Mouse (Mus musculus) heart, embryonic 16.5 days (tissue): ENCODE data around the gene Map2k1. TPM values are rescaled to one million over a fixed set of nuclear protein-coding genes. Genes with fewer than 3 reads are reported as not detected.
"Not testable (repeated sequence)": the region's sequence is repeated elsewhere in the genome, so short reads cannot be mapped to it uniquely, and the experiment has no call there.

Source experiments
- ATAC-seq: fragments of 200-750 bp; cut with Nextera tagmentation; replicated peaks from 2 replicates; pipeline ENCODE4 v1.8.0; 2017; ENCODE audit warnings: moderate number of reproducible peaks; ENCODE audit not compliant: insufficient read depth, low FRiP score; ENCODE audit errors: extremely low read depth
- H3K27ac ChIP-seq: fragments of 300-500 bp; sonication (generic); 2 replicates; pipeline ENCODE4 v1.5.1; 2014; ENCODE audit warnings: mild to moderate bottlenecking, low read length, control low read depth, moderate library complexity
- H3K27me3 ChIP-seq: fragments of 300-500 bp; sonication (generic); 2 replicates; pipeline ENCODE4 v1.6.1; 2014; ENCODE audit warnings: low read length, mixed read lengths; ENCODE audit not compliant: control insufficient read depth, insufficient read depth
- H3K36me3 ChIP-seq: fragments of 300-500 bp; sonication (generic); 2 replicates; pipeline ENCODE4 v1.6.1; 2014; ENCODE audit not compliant: control insufficient read depth, insufficient read depth
- H3K4me1 ChIP-seq: fragments of 300-500 bp; sonication (generic); 2 replicates; pipeline ENCODE4 v1.6.1; 2014; ENCODE audit warnings: low read length, mixed read lengths; ENCODE audit not compliant: control insufficient read depth, insufficient read depth
- H3K4me2 ChIP-seq: fragments of 300-500 bp; sonication (generic); 2 replicates; pipeline ENCODE4 v1.6.1; 2014; ENCODE audit warnings: low read depth, mild to moderate bottlenecking, control low read depth, low read length
- H3K4me3 ChIP-seq: fragments of 300-500 bp; sonication (generic); 2 replicates; pipeline ENCODE4 v1.5.1; 2014; ENCODE audit warnings: mild to moderate bottlenecking, control low read depth, low read length
- H3K9ac ChIP-seq: fragments of 300-500 bp; sonication (generic); 2 replicates; pipeline ENCODE4 v1.6.1; 2014; ENCODE audit warnings: low read length, control low read depth
- H3K9me3 ChIP-seq: fragments of 300-500 bp; sonication (generic); replicated peaks from 2 replicates; pipeline ENCODE4 v1.6.1; 2016; ENCODE audit warnings: low read length; ENCODE audit not compliant: control insufficient read depth
- WGBS: fragments of 180-500 bp; shearing (Covaris S2); extraction: QIAGEN DNeasy Blood & Tissue Kit; methylation state at CpG from one replicate; pipeline ENCODE4 v1.1.7; 2014; 5-methylcytosine and 5-hydroxymethylcytosine counted together
- polyA plus RNA-seq: library from polyadenylated mRNA; unstranded; fragments of >200 nt; fragmentation: Nextera tagmentation; extraction: Ambion mirVana; gene quantifications from 2 replicates; pipeline ENCODE4 v1.2.1, GENCODE M21; 2015

The Map2k1 gene
- polyA plus RNA-seq, 1 experiment from 2014 or later, result 98.1 TPM

- H3K4me1 ChIP-seq, result no peaks in the 10 kb centered on the region
- no peak overlapping the region for H3K4me3 ChIP-seq
- no peak overlapping the region for H3K4me2 ChIP-seq
- no peak overlapping the region for H3K9ac ChIP-seq
- H3K27me3 ChIP-seq, result no peaks in the 10 kb centered on the region
- ATAC-seq, result no peak
- no peaks in the 10 kb centered on the region for H3K36me3 ChIP-seq
- no peak overlapping the region for H3K27ac ChIP-seq
- 0 out of 2 replicates have a peak, but pooled peaks cover 3% of the 10 kb centered on the region for H3K9me3 ChIP-seq
- WGBS, result 69% methylated on average over 4 of the region's 4 CpGs
These were observed 20.9 kb upstream of the Map2k1 start for GRCm38 (mm10) chr9:64274291-64274690.

GRCm38 (mm10) chr9:64273757-64274156 is 20.3 kb upstream of the Map2k1 start:
- no peak overlapping the region for H3K4me3 ChIP-seq
- H3K9me3 ChIP-seq, result 0 out of 2 replicates have a peak, but pooled peaks cover 3% of the 10 kb centered on the region
- no peaks in the 10 kb centered on the region for H3K36me3 ChIP-seq
- 65% methylated on average over 4 of the region's 4 CpGs for WGBS
- ATAC-seq, result no peak
- no peaks in the 10 kb centered on the region for H3K27me3 ChIP-seq
- no peak overlapping the region for H3K27ac ChIP-seq
- H3K4me2 ChIP-seq, result no peak overlapping the region
- no peaks in the 10 kb centered on the region for H3K4me1 ChIP-seq
- H3K9ac ChIP-seq, result no peak overlapping the region

GRCm38 (mm10) chr9:64272611-64273010 is 19.2 kb upstream of the Map2k1 start:
- Histone ChIP-seq H3K4me2 (no peak overlapping the region), H3K4me1 (no peaks in the 10 kb centered on the region), H3K36me3 (no peaks in the 10 kb centered on the region), H3K27ac (no peak overlapping the region), H3K27me3 (no peaks in the 10 kb centered on the region), H3K9me3 (0 out of 2 replicates have a peak, but pooled peaks cover 3% of the 10 kb centered on the region), H3K4me3 (no peak overlapping the region), H3K9ac (no peak overlapping the region)
- WGBS, result 34% methylated on average over 7 of the region's 7 CpGs
- no peak for ATAC-seq

- Histone ChIP-seq H3K4me3 (no peak overlapping the region), H3K36me3 (no peaks in the 10 kb centered on the region), H3K27me3 (no peaks in the 10 kb centered on the region), H3K4me2 (no peak overlapping the region), H3K27ac (no peak overlapping the region), H3K9ac (no peak overlapping the region), H3K9me3 (0 out of 2 replicates have a peak, but pooled peaks cover 3% of the 10 kb centered on the region), H3K4me1 (no peaks in the 10 kb centered on the region)
- ATAC-seq, result no peak
- 53% methylated on average over 3 of the region's 3 CpGs for WGBS
These were observed 17.8 kb upstream of the Map2k1 start for GRCm38 (mm10) chr9:64271249-64271648.

GRCm38 (mm10) chr9:64268836-64269235 is 15.4 kb upstream of the Map2k1 start:
- H3K9ac ChIP-seq, H3K4me3 ChIP-seq, H3K4me2 ChIP-seq, H3K27me3 ChIP-seq, H3K4me1 ChIP-seq, ATAC-seq, H3K27ac ChIP-seq, H3K36me3 ChIP-seq, H3K9me3 ChIP-seq: not testable (repeated sequence)
- 91% methylated on average over 8 of the region's 8 CpGs for WGBS

- Histone ChIP-seq H3K27me3 (no peaks in the 10 kb centered on the region), H3K9ac (no peak overlapping the region), H3K4me1 (no peaks in the 10 kb centered on the region), H3K9me3 (no peaks in the 10 kb centered on the region), H3K36me3 (no peaks in the 10 kb centered on the region), H3K4me3 (no peak overlapping the region), H3K27ac (no peak overlapping the region), H3K4me2 (no peak overlapping the region)
- 73% methylated on average over 10 of the region's 10 CpGs for WGBS
- no peak for ATAC-seq
These were observed 14.8 kb upstream of the Map2k1 start for GRCm38 (mm10) chr9:64268196-64268595.

GRCm38 (mm10) chr9:64267231-64267630 is 13.8 kb upstream of the Map2k1 start:
- no peak overlapping the region for H3K27ac ChIP-seq
- no peaks in the 10 kb centered on the region for H3K27me3 ChIP-seq
- no peak overlapping the region for H3K4me2 ChIP-seq
- ATAC-seq, result no peak
- no peaks in the 10 kb centered on the region for H3K36me3 ChIP-seq
- H3K4me3 ChIP-seq, result no peak overlapping the region
- H3K9ac ChIP-seq, result no peak overlapping the region
- WGBS, result 91% methylated on average over 1 of the region's 1 CpGs
- no peaks in the 10 kb centered on the region for H3K9me3 ChIP-seq
- no peaks in the 10 kb centered on the region for H3K4me1 ChIP-seq

- Histone ChIP-seq H3K9ac (no peak overlapping the region), H3K27me3 (no peaks in the 10 kb centered on the region), H3K4me2 (no peak overlapping the region), H3K36me3 (no peaks in the 10 kb centered on the region), H3K4me3 (no peak overlapping the region), H3K9me3 (0 out of 2 replicates have a peak, but pooled peaks cover 3% of the 10 kb centered on the region), H3K4me1 (no peaks in the 10 kb centered on the region), H3K27ac (no peak overlapping the region)
- WGBS, result 36% methylated on average over 1 of the region's 1 CpGs
- no peak for ATAC-seq
These were observed 11.4 kb upstream of the Map2k1 start for GRCm38 (mm10) chr9:64264813-64265212.

- H3K4me3 ChIP-seq, result no peak overlapping the region
- no peak for ATAC-seq
- no peak overlapping the region for H3K4me2 ChIP-seq
- H3K36me3 ChIP-seq, result no peaks in the 10 kb centered on the region
- H3K9me3 ChIP-seq, result 0 out of 2 replicates have a peak, but pooled peaks cover 3% of the 10 kb centered on the region
- H3K9ac ChIP-seq, result no peak overlapping the region
- no peaks in the 10 kb centered on the region for H3K4me1 ChIP-seq
- 86% methylated on average over 4 of the region's 4 CpGs for WGBS
- no peak overlapping the region for H3K27ac ChIP-seq
- no peaks in the 10 kb centered on the region for H3K27me3 ChIP-seq
These were observed 7.6 kb upstream of the Map2k1 start for GRCm38 (mm10) chr9:64261023-64261422.
